Mouse (Mus musculus): ENCODE results near the gene Sphk1.

The Sphk1 gene

GRCm38 (mm10) chr11:116585682-116586081 is 55.0 kb downstream of the Sphk1 start:
- no peak for TF ChIP-seq CTCF (conservative IDR thresholded peaks at IDR 0.05; ENCODE audit: low read length)
- TF ChIP-seq NANOG (IDR thresholded peaks at IDR 0.05; ENCODE audit: borderline replicate concordance, low read length), result no peak
- no peak for TF ChIP-seq POU5F1 (IDR thresholded peaks at IDR 0.05; ENCODE audit: borderline replicate concordance, low read length)
- Histone ChIP-seq H3K4me3 (replicated peaks; ENCODE audit: low read length) (peak overlapping the region; percentile 32; the same call in 1 of the 2 replicates), H3K9me3 (ENCODE audit: low read length) (no peaks in the 10 kb centered on the region), H3K36me3 (ENCODE audit: insufficient read depth, low read length) (no peaks in the 10 kb centered on the region), H3K27me3 (ENCODE audit: insufficient read depth, low read length) (no peaks in the 10 kb centered on the region), H3K4me1 (replicated peaks; ENCODE audit: low read depth, low read length) (peaks cover 65% of the 10 kb centered on the region)

Measured in E14TG2a.4 (cell line).